15 mouse cellular contexts compared by ENCODE assay signal in genomic region chr2:78388001-78388400, GRCm38 (mm10).
DNase-seq lines count a peak whose midpoint lies in the region; ATAC-seq lines count a peak whose summit lies in the region.
"Had no signal": no experiment of that assay in that cellular context is flagged by ENCODE, and none has a peak within 500 bp of the region (broad histone marks: within the 10 kb centered on the region; RNA-seq: fewer than 3 reads in every experiment).

No protein-coding gene starts in this region.

- no peak for ATAC-seq in hindbrain, embryonic 14.5 days (ENCODE audit: low FRiP score)

- H3K4me1 ChIP-seq in hindbrain, embryonic 14.5 days (replicated peaks; ENCODE audit: control insufficient read depth, insufficient read depth, low read length): no peaks in the 10 kb centered on the region
- H3K4me1 ChIP-seq: embryonic facial prominence, embryonic 12.5 days; liver, embryonic 13.5 days; neural tube, embryonic 15.5 days had no signal

- no peaks in the 10 kb centered on the region for H3K27me3 ChIP-seq in hindbrain, embryonic 14.5 days (ENCODE audit: control insufficient read depth, insufficient read depth, low read length)
- H3K27me3 ChIP-seq: embryonic facial prominence, embryonic 12.5 days; liver, embryonic 13.5 days; neural tube, embryonic 15.5 days had no signal

- H3K9me3 ChIP-seq in hindbrain, embryonic 14.5 days (ENCODE audit: control insufficient read depth, low read length): no peaks in the 10 kb centered on the region
- H3K9me3 ChIP-seq: embryonic facial prominence, embryonic 12.5 days; liver, embryonic 13.5 days; neural tube, embryonic 15.5 days had no signal

- H3K9ac ChIP-seq in hindbrain, embryonic 14.5 days: no peak overlapping the region
- H3K9ac ChIP-seq: embryonic facial prominence, embryonic 12.5 days; liver, embryonic 13.5 days; neural tube, embryonic 15.5 days had no signal

- no peaks in the 10 kb centered on the region for H3K36me3 ChIP-seq in hindbrain, embryonic 14.5 days (replicated peaks; ENCODE audit: control insufficient read depth, insufficient read depth)
- H3K36me3 ChIP-seq: embryonic facial prominence, embryonic 12.5 days; liver, embryonic 13.5 days; neural tube, embryonic 15.5 days had no signal

- no peak overlapping the region for H3K4me3 ChIP-seq in hindbrain, embryonic 14.5 days (replicated peaks; ENCODE audit: low read length)
- H3K4me3 ChIP-seq: embryonic facial prominence, embryonic 12.5 days; gastrocnemius, adult 2 months; liver, embryonic 13.5 days; neural tube, embryonic 15.5 days had no signal

- 79% methylated on average over 4 of the region's 4 CpGs for WGBS in hindbrain, embryonic 14.5 days

- H3K4me2 ChIP-seq in hindbrain, embryonic 14.5 days (replicated peaks): no peak overlapping the region
- H3K4me2 ChIP-seq: embryonic facial prominence, embryonic 12.5 days; liver, embryonic 13.5 days; neural tube, embryonic 15.5 days had no signal

- H3K27ac ChIP-seq in hindbrain, embryonic 14.5 days: no peak overlapping the region
- H3K27ac ChIP-seq: embryonic facial prominence, embryonic 12.5 days; gastrocnemius, adult 2 months; liver, embryonic 13.5 days; macrophage; neural tube, embryonic 15.5 days; stomach, postnatal 0 days had no signal

- peak; percentile 16 for DNase-seq in brain, embryonic 18.5 days (ENCODE audit: low read depth, low spot score)
- peak; percentile 32 to 58 for DNase-seq in frontal cortex, adult 2 months (ENCODE audit: extremely low spot score in 1 of 2, low spot score in 1 of 2)
- peak; percentile 16 to 24 for DNase-seq in layer of hippocampus, postnatal 14 days (ENCODE audit: low spot score in 2 of 2)
- peak; percentile 46 for DNase-seq in right cerebral cortex, adult 18-20 months
- DNase-seq in hindbrain, embryonic 14.5 days (ENCODE audit: low spot score): no peak
- DNase-seq in urinary bladder, postnatal 10 days (ENCODE audit: low spot score): no peak
- no peak for DNase-seq in spleen, postnatal 36 days (ENCODE audit: low spot score in 2 of 2)
- no peak for DNase-seq in neural tube, embryonic 10.5 days (ENCODE audit: extremely low spot score, low spot score)
- DNase-seq: gastrocnemius, adult 2 months; heart, postnatal 4 days; liver, embryonic 13.5 days had no signal

Comparison
In these comparisons a context has a peak if more than half of its experiments do, and no peak if none do; other contexts are left out.
1. DNase-seq: peak in brain, embryonic 18.5 days (single experiment), frontal cortex, adult 2 months (2 of 2), layer of hippocampus, postnatal 14 days (2 of 2) and right cerebral cortex, adult 18-20 months (single experiment); none in hindbrain, embryonic 14.5 days (single experiment), urinary bladder, postnatal 10 days (single experiment), spleen, postnatal 36 days (0 of 2) and neural tube, embryonic 10.5 days (single experiment).